Mouse (Mus musculus) neural tube, embryonic 12.5 days (tissue): Measurements from ENCODE around the gene Rasgef1c. TPM values are rescaled to one million over a fixed set of nuclear protein-coding genes. Genes with fewer than 3 reads are reported as not detected.
A peak's percentile ranks its signal among the peaks of the same experiment; 100 is the strongest.

Experiments used
- ATAC-seq: fragments of 200-750 bp; cut with Nextera tagmentation; 2 replicates; pipeline ENCODE4 v1.8.0; 2017; ENCODE audit warnings: low read depth, mild to moderate bottlenecking, moderate TSS enrichment, moderate library complexity; ENCODE audit not compliant: low FRiP score
- H3K27ac ChIP-seq: fragments of 300-500 bp; sonication (generic); 2 replicates; pipeline ENCODE4 v1.5.1; 2016
- H3K27me3 ChIP-seq: fragments of 300-500 bp; sonication (generic); replicated peaks from 2 replicates; pipeline ENCODE4 v1.6.1; 2016; ENCODE audit warnings: mild to moderate bottlenecking
- H3K36me3 ChIP-seq: fragments of 300-500 bp; sonication (generic); 2 replicates; pipeline ENCODE4 v1.6.1; 2016; ENCODE audit warnings: mild to moderate bottlenecking
- H3K4me1 ChIP-seq: fragments of 300-500 bp; sonication (generic); 2 replicates; pipeline ENCODE4 v1.6.1; 2016
- H3K4me2 ChIP-seq: fragments of 300-500 bp; sonication (generic); replicated peaks from 2 replicates; pipeline ENCODE4 v1.6.1; 2016; ENCODE audit warnings: mild to moderate bottlenecking
- H3K4me3 ChIP-seq: fragments of 300-500 bp; sonication (generic); 2 replicates; pipeline ENCODE4 v1.5.1; 2016
- H3K9ac ChIP-seq: fragments of 300-500 bp; sonication (generic); 2 replicates; pipeline ENCODE4 v1.6.1; 2016; ENCODE audit warnings: mild to moderate bottlenecking
- H3K9me3 ChIP-seq: fragments of 300-500 bp; sonication (generic); 2 replicates; pipeline ENCODE4 v1.6.1; 2016; ENCODE audit warnings: mild to moderate bottlenecking
- WGBS: fragments of 180-500 bp; shearing (Covaris S2); methylation state at CpG from one replicate; pipeline ENCODE4 v1.1.7; 2016; 5-methylcytosine and 5-hydroxymethylcytosine counted together
- polyA plus RNA-seq: library from polyadenylated mRNA; unstranded; fragments of >200 nt; fragmentation: Nextera tagmentation; extraction: Ambion mirVana; gene quantifications from 2 replicates; pipeline ENCODE4 v1.2.1, GENCODE M21; 2016

Rasgef1c gene
- polyA plus RNA-seq, 1 experiment from 2014 or later = 13.7 TPM

DNA sequence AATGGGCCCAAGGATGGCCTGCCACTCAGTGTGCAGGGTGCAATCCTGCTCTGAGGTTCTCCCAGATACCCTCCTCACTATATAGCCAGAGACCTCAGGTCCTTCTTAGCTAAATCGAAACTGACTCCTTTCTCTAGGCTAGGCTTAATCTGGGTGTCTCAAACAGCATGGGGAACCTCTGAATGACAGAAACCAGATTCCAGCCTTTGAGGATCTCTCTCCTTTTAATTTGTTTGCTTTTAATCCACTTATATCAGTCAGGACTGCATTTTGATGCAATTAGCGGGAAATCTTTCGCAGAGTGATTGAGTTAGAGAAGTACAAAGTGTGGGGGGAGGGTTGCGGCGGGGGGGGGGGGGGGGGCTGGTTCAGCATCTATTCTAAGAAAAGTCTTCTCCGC is 111.4 kb downstream of the Rasgef1c start:
- Histone ChIP-seq H3K4me2 (no peak overlapping the region), H3K27me3 (no peaks in the 10 kb centered on the region), H3K27ac (no peak overlapping the region), H3K4me1 (no peaks in the 10 kb centered on the region), H3K4me3 (no peak overlapping the region), H3K9me3 (no peaks in the 10 kb centered on the region), H3K36me3 (no peaks in the 10 kb centered on the region), H3K9ac (no peak overlapping the region)
- WGBS = 84% methylated on average over 6 of the region's 6 CpGs
- ATAC-seq = no peak

DNA sequence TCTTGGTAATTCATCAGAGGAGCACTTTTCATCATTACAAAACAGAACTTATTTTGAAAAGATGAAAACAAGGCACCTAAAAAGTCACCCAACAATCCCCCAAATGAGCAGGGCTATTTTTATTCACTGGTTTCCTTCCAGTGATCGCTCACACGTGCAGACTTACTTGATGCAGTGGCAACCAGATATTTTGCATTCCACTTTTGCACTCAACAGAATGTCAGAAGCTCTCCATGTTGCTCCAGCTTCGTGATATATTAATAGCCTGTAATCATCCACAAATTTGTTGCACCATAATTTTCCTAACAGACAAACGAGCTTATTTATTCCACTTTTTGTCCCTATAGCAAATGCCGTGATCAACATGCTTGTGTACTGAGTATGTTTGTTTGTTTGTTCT is 114.9 kb downstream of the Rasgef1c start:
- Histone ChIP-seq H3K4me1 (no peaks in the 10 kb centered on the region), H3K27me3 (no peaks in the 10 kb centered on the region), H3K27ac (no peak overlapping the region), H3K9ac (no peak overlapping the region), H3K4me2 (no peak overlapping the region), H3K4me3 (no peak overlapping the region), H3K9me3 (no peaks in the 10 kb centered on the region), H3K36me3 (no peaks in the 10 kb centered on the region)
- ATAC-seq = no peak
- 86% methylated on average over 5 of the region's 5 CpGs for whole genome bisulfite sequencing

DNA sequence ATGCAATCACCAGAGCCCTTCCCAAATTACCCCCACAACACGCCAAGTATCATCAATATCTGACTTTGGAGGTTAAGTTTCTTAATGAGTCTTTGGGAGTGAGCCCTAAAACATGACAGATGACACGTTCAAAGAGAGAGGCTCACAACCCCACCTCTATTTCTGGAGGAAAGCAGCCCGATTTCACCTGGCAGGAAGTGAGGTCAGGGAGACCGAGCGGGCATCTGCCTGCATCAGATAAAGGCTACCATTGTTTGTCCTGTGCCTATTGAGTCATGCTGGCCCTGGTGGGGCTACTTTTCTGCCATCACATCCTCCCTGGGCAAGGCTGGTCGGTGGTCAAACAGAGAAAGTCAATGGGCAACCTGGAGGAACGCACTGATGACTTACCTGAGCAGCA is 115.9 kb downstream of the Rasgef1c start:
- Histone ChIP-seq H3K9me3 (no peaks in the 10 kb centered on the region), H3K27me3 (no peaks in the 10 kb centered on the region), H3K36me3 (no peaks in the 10 kb centered on the region), H3K27ac (no peak overlapping the region), H3K9ac (no peak overlapping the region), H3K4me1 (no peaks in the 10 kb centered on the region), H3K4me2 (no peak overlapping the region), H3K4me3 (no peak overlapping the region)
- ATAC-seq = no peak
- 81% methylated on average over 7 of the region's 7 CpGs for WGBS

DNA sequence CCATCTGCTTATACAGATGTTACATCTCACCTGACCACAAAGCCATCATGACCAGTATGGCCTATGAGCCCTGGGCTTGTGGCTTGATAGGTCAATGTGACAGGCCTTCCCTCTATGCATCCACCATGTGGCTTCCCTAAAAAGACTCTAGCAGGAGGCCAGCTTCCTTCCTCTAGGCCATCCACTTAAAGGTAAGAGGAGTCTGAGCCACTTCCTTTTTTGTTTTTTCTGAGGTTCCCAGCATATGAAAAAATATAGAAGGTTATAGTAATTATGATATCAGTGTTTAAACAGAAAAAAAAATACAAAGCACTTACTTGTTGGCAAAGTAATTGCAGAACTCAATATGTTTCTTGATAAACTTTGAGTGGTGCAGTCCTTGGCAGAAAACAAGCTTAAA is 117.2 kb downstream of the Rasgef1c start:
- Histone ChIP-seq H3K27me3 (no peaks in the 10 kb centered on the region), H3K9me3 (no peaks in the 10 kb centered on the region), H3K4me2 (no peak overlapping the region), H3K4me3 (no peak overlapping the region), H3K27ac (no peak overlapping the region), H3K36me3 (no peaks in the 10 kb centered on the region), H3K9ac (no peak overlapping the region), H3K4me1 (no peaks in the 10 kb centered on the region)
- ATAC-seq = no peak

DNA sequence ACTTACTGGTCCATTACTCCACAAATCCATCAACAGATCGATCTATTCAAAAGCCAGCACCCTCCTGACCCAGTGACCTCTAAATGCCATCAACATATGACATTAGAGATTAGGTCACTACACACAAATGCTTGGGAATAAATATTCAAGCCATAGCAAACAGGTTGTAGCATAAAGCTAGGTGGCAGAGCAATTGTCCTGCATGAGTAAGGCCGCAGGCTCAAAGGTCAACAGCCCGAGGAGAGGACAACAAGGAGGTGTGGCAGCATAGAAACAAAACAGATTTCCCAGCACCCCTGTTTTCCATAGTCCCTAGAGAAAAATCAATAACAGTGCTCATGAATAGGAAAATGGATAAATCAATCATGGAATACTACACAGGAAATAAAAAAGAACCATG is 120.5 kb downstream of the Rasgef1c start:
- Histone ChIP-seq H3K4me1 (peaks cover 7% of the 10 kb centered on the region), H3K9me3 (no peaks in the 10 kb centered on the region), H3K36me3 (no peaks in the 10 kb centered on the region), H3K27me3 (no peaks in the 10 kb centered on the region), H3K4me2 (no peak overlapping the region), H3K9ac (no peak overlapping the region), H3K27ac (no peak overlapping the region), H3K4me3 (no peak overlapping the region)
- 68% methylated on average over 3 of the region's 3 CpGs for whole genome bisulfite sequencing
- ATAC-seq = no peak

DNA sequence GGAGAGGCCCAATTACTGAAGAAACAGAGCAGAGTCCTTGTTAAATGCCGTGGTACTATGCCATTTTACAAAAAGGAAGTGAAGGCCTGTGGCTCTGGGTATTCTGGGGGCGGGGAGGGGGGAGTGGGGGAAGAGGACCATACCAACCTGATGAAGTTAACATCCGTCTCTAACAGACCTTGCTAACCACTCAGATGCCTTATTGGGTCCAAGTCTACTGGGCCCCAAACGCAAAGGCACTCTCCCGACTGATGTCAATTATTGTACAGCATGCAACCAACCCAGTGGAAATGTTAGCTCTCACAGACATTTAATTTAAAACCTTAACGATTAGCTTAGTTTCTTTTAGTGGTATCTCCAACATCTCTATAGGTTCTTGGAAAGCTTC is 122.8 kb downstream of the Rasgef1c start:
- peak overlapping the region; percentile 85; the same call in 1 of the 2 replicates for H3K4me3 ChIP-seq
- H3K4me2 ChIP-seq = peak overlapping the region; percentile 50
- no peak overlapping the region for H3K9ac ChIP-seq
- peaks cover 24% of the 10 kb centered on the region for H3K4me1 ChIP-seq
- H3K36me3 ChIP-seq = no peaks in the 10 kb centered on the region
- H3K9me3 ChIP-seq = no peaks in the 10 kb centered on the region
- WGBS = 72% methylated on average over 6 of the region's 6 CpGs
- H3K27me3 ChIP-seq = no peaks in the 10 kb centered on the region
- ATAC-seq = peak; percentile 15
- H3K27ac ChIP-seq = no peak overlapping the region

DNA sequence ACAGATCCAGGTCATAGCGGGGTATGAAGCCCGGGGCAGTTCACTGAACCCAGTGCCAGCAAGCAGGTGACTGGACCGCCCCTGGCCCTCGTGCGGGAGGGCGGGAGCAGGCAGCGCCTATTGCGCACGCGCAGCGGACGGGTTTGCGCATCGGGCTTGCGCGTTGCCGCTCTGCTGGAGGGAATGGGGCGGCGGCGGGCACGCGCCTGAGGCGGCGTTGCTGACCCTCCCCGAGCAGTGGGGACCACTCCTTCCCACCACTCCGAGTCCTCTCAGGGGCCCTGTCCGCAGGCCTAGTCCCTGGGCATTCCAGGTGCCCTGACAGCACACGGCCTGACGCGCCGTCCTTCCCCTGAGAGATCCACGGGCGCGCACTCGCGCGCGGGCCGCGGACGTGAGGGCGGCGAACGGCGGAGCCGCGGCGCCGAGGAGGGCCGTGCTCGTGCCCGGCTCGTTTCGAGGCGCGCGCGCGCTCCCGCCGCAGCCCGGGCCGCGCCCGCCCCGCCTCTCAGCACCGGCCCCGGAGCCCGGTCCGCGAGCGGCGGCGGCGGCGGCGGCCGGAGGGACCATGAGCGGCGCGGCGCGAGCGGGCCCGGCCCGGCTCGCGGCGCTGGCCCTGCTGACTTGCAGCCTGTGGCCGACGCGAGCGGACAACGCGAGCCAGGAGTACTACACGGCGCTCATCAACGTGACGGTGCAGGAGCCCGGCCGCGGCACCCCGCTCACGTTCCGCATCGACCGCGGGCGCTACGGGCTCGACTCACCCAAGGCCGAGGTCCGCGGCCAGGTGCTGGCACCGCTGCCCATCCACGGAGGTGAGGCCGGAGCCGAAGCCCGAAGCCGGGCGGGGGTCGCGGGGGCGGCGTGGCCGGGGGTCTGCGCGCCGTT is 123.4 kb downstream of the Rasgef1c start, which contains the start of gene Rnf130:
Gene Rnf130, plus strand, starts transcription at position 514 of the 888 bp plus-strand sequence.
- ATAC-seq = peak; percentile 86
- H3K9ac ChIP-seq = peak within 1 kb of the TSS; percentile 95
- H3K27ac ChIP-seq = peak within 1 kb of the TSS; percentile 85
- H3K4me3 ChIP-seq = peak within 1 kb of the TSS; percentile 85
- peak within 1 kb of the TSS; percentile 68 for H3K4me2 ChIP-seq
- no peaks in the 10 kb centered on the region for H3K36me3 ChIP-seq
- H3K4me1 ChIP-seq = peaks cover 24% of the 10 kb centered on the region
- H3K27me3 ChIP-seq = no peaks in the 10 kb centered on the region
- WGBS = under 1% methylated on average over 119 of the region's 129 CpGs
- no peaks in the 10 kb centered on the region for H3K9me3 ChIP-seq

DNA sequence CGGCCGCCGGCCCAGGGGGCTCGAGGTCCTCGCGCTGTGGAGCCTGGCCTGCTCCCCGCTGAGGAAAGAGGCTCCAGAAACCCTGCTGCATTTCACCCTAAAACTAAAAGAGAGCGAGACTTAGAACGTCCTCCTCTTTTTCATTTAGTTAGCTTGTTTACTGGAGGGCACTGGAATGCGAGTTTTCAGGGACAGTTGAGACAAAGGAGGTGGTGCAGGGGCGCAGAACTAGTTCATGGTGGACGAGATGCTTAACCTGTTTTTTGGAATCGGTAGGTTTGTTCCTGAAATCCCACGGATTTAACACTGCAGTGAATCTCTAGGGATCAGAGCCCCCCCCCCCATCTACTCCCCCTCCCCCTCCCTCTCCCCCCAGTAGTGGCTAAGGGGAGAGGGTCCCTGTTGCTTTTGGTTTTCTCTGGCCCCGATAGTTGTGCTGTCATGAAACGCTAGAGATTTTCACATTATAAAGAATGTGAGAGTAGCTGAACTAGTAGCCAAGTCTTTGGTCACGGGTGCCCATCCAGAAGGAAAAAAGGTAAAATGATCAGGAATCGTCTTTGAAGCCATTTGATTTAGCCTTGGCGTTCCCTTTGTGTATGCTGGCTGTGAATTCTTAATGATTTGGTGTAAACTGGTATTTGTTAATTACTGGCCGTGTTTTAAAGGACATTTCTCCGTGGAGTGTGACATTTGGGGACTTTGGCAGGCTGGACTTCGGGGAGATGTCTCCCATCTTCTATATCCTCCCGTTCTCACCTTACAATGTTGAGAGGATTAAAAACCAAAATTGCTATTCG is 124.3 kb downstream of the Rasgef1c start:
- Histone ChIP-seq H3K4me2 (peak overlapping the region; percentile 68), H3K9me3 (no peaks in the 10 kb centered on the region), H3K4me3 (peak overlapping the region; percentile 85), H3K9ac (peak overlapping the region; percentile 95), H3K4me1 (peaks cover 24% of the 10 kb centered on the region), H3K27ac (peak overlapping the region; percentile 69), H3K36me3 (no peaks in the 10 kb centered on the region), H3K27me3 (no peaks in the 10 kb centered on the region)
- peak; percentile 49; the same call in 1 of the 2 replicates for ATAC-seq
- WGBS = 8% methylated on average over 24 of the region's 24 CpGs

DNA sequence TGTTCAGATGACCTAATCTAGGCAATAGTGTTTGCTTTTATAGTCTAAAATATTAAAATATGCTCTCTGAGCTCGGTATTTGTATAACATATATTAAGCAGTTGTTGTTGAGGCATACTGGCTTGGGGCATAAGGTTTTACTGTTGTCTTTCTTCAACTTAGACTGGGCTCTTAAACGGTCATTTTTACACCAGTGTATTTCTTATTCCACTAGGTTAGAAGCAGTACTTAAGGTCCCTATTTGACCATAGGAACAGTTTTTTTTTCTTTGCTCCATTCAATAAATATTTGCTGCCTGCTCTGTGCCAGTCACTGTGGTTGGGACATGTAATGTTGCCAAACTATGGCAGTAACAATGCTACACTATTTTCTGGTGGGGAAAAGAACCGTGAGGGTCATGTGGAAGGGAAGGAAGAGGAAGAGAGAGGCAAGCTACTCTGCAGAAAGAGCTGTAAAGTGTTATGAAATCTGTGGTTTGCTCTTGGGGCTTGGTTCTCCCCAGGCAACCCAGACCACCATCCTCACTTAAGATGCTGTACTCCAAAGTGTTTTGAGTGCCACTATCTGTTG is 125.0 kb downstream of the Rasgef1c start:
- H3K27ac ChIP-seq = no peak overlapping the region
- WGBS = 43% methylated on average over 3 of the region's 3 CpGs

DNA sequence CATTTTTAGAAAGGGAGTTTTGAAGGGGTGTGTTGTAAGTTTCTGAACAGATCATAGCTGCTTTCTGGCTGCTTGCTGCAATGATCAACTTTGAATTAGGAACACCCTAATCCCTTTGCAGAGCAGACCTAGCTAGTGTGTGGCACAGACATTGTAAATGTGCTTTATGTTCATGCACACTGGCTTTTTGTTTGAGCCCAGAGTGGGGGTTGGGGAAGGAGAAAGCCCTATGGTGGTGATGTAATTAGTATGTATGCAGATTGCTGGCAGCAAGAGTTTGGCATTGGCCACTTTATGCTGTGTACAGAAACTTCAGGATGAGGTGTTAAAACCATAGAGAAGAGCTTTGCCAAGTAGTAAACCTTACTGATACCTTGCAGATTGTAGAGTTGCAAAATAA is 126.8 kb downstream of the Rasgef1c start:
- peaks cover 24% of the 10 kb centered on the region for H3K4me1 ChIP-seq
- no peak overlapping the region for H3K9ac ChIP-seq
- no peaks in the 10 kb centered on the region for H3K9me3 ChIP-seq
- H3K36me3 ChIP-seq = no peaks in the 10 kb centered on the region
- no peak overlapping the region for H3K4me3 ChIP-seq
- no peak overlapping the region for H3K27ac ChIP-seq
- H3K27me3 ChIP-seq = no peaks in the 10 kb centered on the region
- no peak for ATAC-seq
- H3K4me2 ChIP-seq = peak overlapping the region; percentile 68

More for the DNA sequence above, 125.0 kb downstream of the Rasgef1c start:
- H3K9ac ChIP-seq = peak overlapping the region; percentile 95
- no peaks in the 10 kb centered on the region for H3K27me3 ChIP-seq
- no peaks in the 10 kb centered on the region for H3K9me3 ChIP-seq
- peak overlapping the region; percentile 85 for H3K4me3 ChIP-seq
- no peaks in the 10 kb centered on the region for H3K36me3 ChIP-seq
- H3K4me2 ChIP-seq = peak overlapping the region; percentile 68
- no peak for ATAC-seq
- H3K4me1 ChIP-seq = peaks cover 24% of the 10 kb centered on the region
